Mouse (Mus musculus): ENCODE results near the gene Fdx1l.
"Not testable (repeated sequence)": the region's sequence is repeated elsewhere in the genome, so short reads cannot be mapped to it uniquely, and the experiment has no call there.

Gene Fdx1l

GRCm38 (mm10) chr9:21075625-21076024 lies 2.2 kb upstream of the Fdx1l start:
- in situ Hi-C loops (cut with MboI; ENCODE audit: unreplicated experiment in 2 of 2) = no loop called here

- in situ Hi-C loops (cut with MboI; ENCODE audit: unreplicated experiment in 2 of 2) = loop anchor here in 1 of 2 experiments (5.0 kb wide), 1 partner anchor 37 kb away; no protein-coding TSS in a partner anchor
These were observed 759 bp upstream of the Fdx1l start for GRCm38 (mm10) chr9:21074173-21074572.

- in situ Hi-C loops (cut with MboI; ENCODE audit: unreplicated experiment in 2 of 2) = loop anchor here in 1 of 2 experiments (5.0 kb wide), 1 partner anchor 35 kb away; no protein-coding TSS in a partner anchor
These were observed 773 bp downstream of the Fdx1l start for GRCm38 (mm10) chr9:21072641-21073040.

GRCm38 (mm10) chr9:21067006-21067684 lies 6.3 kb downstream of the Fdx1l start, which contains the start of gene Zglp1:
Gene Zglp1, minus strand, starts transcription at chr9:21067093.
- in situ Hi-C loops (cut with MboI; ENCODE audit: unreplicated experiment in 2 of 2) = no loop called here

GRCm38 (mm10) chr9:21062928-21063327 lies 10.5 kb downstream of the Fdx1l start:
- in situ Hi-C loops (cut with MboI; ENCODE audit: unreplicated experiment in 2 of 2) = no loop called here

- in situ Hi-C loops (cut with MboI; ENCODE audit: unreplicated experiment in 2 of 2) = no loop called here
These were observed 21.8 kb downstream of the Fdx1l start for GRCm38 (mm10) chr9:21051578-21051977.

- in situ Hi-C loops (cut with MboI; ENCODE audit: unreplicated experiment in 2 of 2) = no loop called here
These were observed 28.2 kb downstream of the Fdx1l start for GRCm38 (mm10) chr9:21045235-21045634.

- in situ Hi-C loops (cut with MboI; ENCODE audit: unreplicated experiment in 2 of 2) = not testable (repeated sequence)
These were observed 28.6 kb downstream of the Fdx1l start for GRCm38 (mm10) chr9:21044785-21045184.

- in situ Hi-C loops (cut with MboI; ENCODE audit: unreplicated experiment in 2 of 2) = no loop called here
These were observed 29.9 kb downstream of the Fdx1l start for GRCm38 (mm10) chr9:21043563-21043962.

GRCm38 (mm10) chr9:21041308-21041707 lies 32.1 kb downstream of the Fdx1l start:
- in situ Hi-C loops (cut with MboI; ENCODE audit: unreplicated experiment in 2 of 2) = no loop called here

- in situ Hi-C loops (cut with MboI; ENCODE audit: unreplicated experiment in 2 of 2) = loop anchor here in 1 of 2 experiments (5.0 kb wide), 1 partner anchor 33 kb away; the partner anchor contains the start of genes Fdx1l and Gm49373
These were observed 33.6 kb downstream of the Fdx1l start for GRCm38 (mm10) chr9:21039779-21040178.

- in situ Hi-C loops (cut with MboI; ENCODE audit: unreplicated experiment in 2 of 2) = loop anchor here in 1 of 2 experiments (5.0 kb wide), 1 partner anchor 35 kb away; the partner anchor contains the start of genes Fdx1l and Gm49373
These were observed 35.9 kb downstream of the Fdx1l start for GRCm38 (mm10) chr9:21037481-21037891.

- in situ Hi-C loops (cut with MboI; ENCODE audit: unreplicated experiment in 2 of 2) = loop anchor here in 1 of 2 experiments (5.0 kb wide), 1 partner anchor 36 kb away; the partner anchor contains the start of genes Fdx1l and Gm49373
These were observed 36.7 kb downstream of the Fdx1l start for GRCm38 (mm10) chr9:21036666-21037065.

GRCm38 (mm10) chr9:21036161-21036560 lies 37.3 kb downstream of the Fdx1l start:
- in situ Hi-C loops (cut with MboI; ENCODE audit: unreplicated experiment in 2 of 2) = loop anchor here in 1 of 2 experiments (5.0 kb wide), 1 partner anchor 36 kb away; the partner anchor contains the start of genes Fdx1l and Gm49373

GRCm38 (mm10) chr9:21035586-21035985 lies 37.8 kb downstream of the Fdx1l start:
- in situ Hi-C loops (cut with MboI; ENCODE audit: unreplicated experiment in 2 of 2) = loop anchor here in 1 of 2 experiments (5.0 kb wide), 1 partner anchor 37 kb away; the partner anchor contains the start of genes Fdx1l and Gm49373

GRCm38 (mm10) chr9:21034481-21035085 lies 38.8 kb downstream of the Fdx1l start:
- in situ Hi-C loops (cut with MboI; ENCODE audit: unreplicated experiment in 2 of 2) = loop anchor here in 1 of 2 experiments (5.0 kb wide), 1 partner anchor 38 kb away; the partner anchor contains the start of genes Fdx1l and Gm49373

GRCm38 (mm10) chr9:21033136-21033535 lies 40.3 kb downstream of the Fdx1l start:
- in situ Hi-C loops (cut with MboI; ENCODE audit: unreplicated experiment in 2 of 2) = no loop called here

GRCm38 (mm10) chr9:21032491-21032890 lies 40.9 kb downstream of the Fdx1l start:
- in situ Hi-C loops (cut with MboI; ENCODE audit: unreplicated experiment in 2 of 2) = no loop called here

- in situ Hi-C loops (cut with MboI; ENCODE audit: unreplicated experiment in 2 of 2) = no loop called here
These were observed 41.5 kb downstream of the Fdx1l start, which contains the start of gene Icam5 for GRCm38 (mm10) chr9:21031896-21032351. Gene Icam5, plus strand, starts transcription at chr9:21032073.

- in situ Hi-C loops (cut with MboI; ENCODE audit: unreplicated experiment in 2 of 2) = no loop called here
These were observed 42.0 kb downstream of the Fdx1l start for GRCm38 (mm10) chr9:21031251-21031895.

Data from v-Abl transformed pro-B cells (cell line).